Mouse (Mus musculus) stomach, postnatal 0 days (tissue): ENCODE measurements at regions not wholly inside any gene's neighbourhood (a gene's known extent, or its start where the extent isn't known, plus 50 kb on each side); places are given as distances from the start of the nearest gene placed in this dataset.
A peak's percentile ranks its signal among the peaks of the same experiment; 100 is the strongest.

Source experiments
- ATAC-seq: fragments of 200-750 bp; cut with Nextera tagmentation; 2 replicates; pipeline ENCODE4 v1.8.0; 2017; ENCODE audit not compliant: low FRiP score, low TSS enrichment
- DNase-seq: peaks from one replicate; pipeline ENCODE4 v3.0.0-alpha.2; 2016; ENCODE audit warnings: low spot score
- H3K27ac ChIP-seq: fragments of 300-500 bp; sonication (generic); replicated peaks from 2 replicates; pipeline ENCODE4 v1.5.1; 2014; ENCODE audit warnings: mild to moderate bottlenecking, control low read depth
- H3K27me3 ChIP-seq: fragments of 300-500 bp; sonication (generic); 2 replicates; pipeline ENCODE4 v1.6.1; 2014; ENCODE audit warnings: low read length; ENCODE audit not compliant: control insufficient read depth, insufficient read depth
- H3K36me3 ChIP-seq: fragments of 300-500 bp; sonication (generic); 2 replicates; pipeline ENCODE4 v1.6.1; 2014; ENCODE audit warnings: low read length, mixed read lengths; ENCODE audit not compliant: control insufficient read depth, insufficient read depth
- H3K4me1 ChIP-seq: fragments of 300-500 bp; sonication (generic); replicated peaks from 2 replicates; pipeline ENCODE4 v1.6.1; 2014; ENCODE audit warnings: antibody characterized with exemption; ENCODE audit not compliant: control insufficient read depth, insufficient read depth
- H3K4me2 ChIP-seq: fragments of 300-500 bp; sonication (generic); replicated peaks from 2 replicates; pipeline ENCODE4 v1.6.1; 2014; ENCODE audit warnings: low read depth, mild to moderate bottlenecking, control low read depth, moderate library complexity
- H3K4me3 ChIP-seq: fragments of 300-500 bp; sonication (generic); 2 replicates; pipeline ENCODE4 v1.5.1; 2014; ENCODE audit warnings: low read depth, low read length, control low read depth
- H3K9ac ChIP-seq: fragments of 300-500 bp; sonication (generic); 2 replicates; pipeline ENCODE4 v1.6.1; 2014; ENCODE audit warnings: mild to moderate bottlenecking, low read length, control low read depth, mixed read lengths
- H3K9me3 ChIP-seq: fragments of 300-500 bp; sonication (generic); 2 replicates; pipeline ENCODE4 v1.6.1; 2016; ENCODE audit warnings: low read length; ENCODE audit not compliant: control insufficient read depth
- CTCF ChIP-seq: IDR thresholded peaks from 2 replicates; pipeline ENCODE4 v1.5.1; 2016; ENCODE audit warnings: antibody characterized with exemption, low read depth, mild to moderate bottlenecking, moderate library complexity
- EP300 ChIP-seq: optimal IDR thresholded peaks from 2 replicates; pipeline ENCODE3; 2016; ENCODE audit warnings: antibody characterized with exemption
- WGBS: fragments of 180-500 bp; shearing (Covaris S2); extraction: QIAGEN DNeasy Blood & Tissue Kit; methylation state at CpG from one replicate; pipeline ENCODE4 v1.1.7; 2014; 5-methylcytosine and 5-hydroxymethylcytosine counted together

- no peaks in the 10 kb centered on the region for H3K4me1 ChIP-seq
- ATAC-seq = no peak
- no peaks in the 10 kb centered on the region for H3K9me3 ChIP-seq
- H3K4me2 ChIP-seq = no peak overlapping the region
- no peaks in the 10 kb centered on the region for H3K36me3 ChIP-seq
- H3K9ac ChIP-seq = no peak overlapping the region
- H3K27me3 ChIP-seq = no peaks in the 10 kb centered on the region
- no peak overlapping the region for H3K27ac ChIP-seq
- no peak for DNase-seq
- no peak for TF ChIP-seq CTCF
- TF ChIP-seq EP300 = no peak
- H3K4me3 ChIP-seq = no peak overlapping the region
- 67% methylated on average over 3 of the region's 3 CpGs for WGBS
Measured at GRCm38 (mm10) chr10:17366042-17366740, 356.8 kb upstream of the Cited2 start.

GRCm38 (mm10) chr10:17367026-17367425, 356.0 kb upstream of the Cited2 start:
- no peak overlapping the region for H3K9ac ChIP-seq
- no peak overlapping the region for H3K4me3 ChIP-seq
- no peaks in the 10 kb centered on the region for H3K9me3 ChIP-seq
- H3K4me1 ChIP-seq = no peaks in the 10 kb centered on the region
- 18% methylated on average over 5 of the region's 5 CpGs for WGBS
- H3K27ac ChIP-seq = no peak overlapping the region
- no peaks in the 10 kb centered on the region for H3K36me3 ChIP-seq
- H3K27me3 ChIP-seq = no peaks in the 10 kb centered on the region
- ATAC-seq (peak; percentile 47; the same call in 1 of the 2 replicates), DNase-seq (no peak)
- TF ChIP-seq EP300 = no peak
- no peak for TF ChIP-seq CTCF
- H3K4me2 ChIP-seq = no peak overlapping the region

GRCm38 (mm10) chr10:17367430-17367829, 355.6 kb upstream of the Cited2 start:
- Histone ChIP-seq H3K36me3 (no peaks in the 10 kb centered on the region), H3K4me1 (no peaks in the 10 kb centered on the region), H3K4me2 (no peak overlapping the region), H3K9ac (no peak overlapping the region), H3K9me3 (no peaks in the 10 kb centered on the region), H3K27me3 (no peaks in the 10 kb centered on the region), H3K27ac (no peak overlapping the region), H3K4me3 (no peak overlapping the region)
- TF ChIP-seq EP300 = no peak
- DNase-seq = no peak
- ATAC-seq = no peak

GRCm38 (mm10) chr10:17368636-17369035, 354.4 kb upstream of the Cited2 start:
- 66% methylated on average over 1 of the region's 1 CpGs for WGBS
- no peaks in the 10 kb centered on the region for H3K27me3 ChIP-seq
- H3K9me3 ChIP-seq = no peaks in the 10 kb centered on the region
- no peak for ATAC-seq
- DNase-seq = no peak
- no peak for TF ChIP-seq CTCF
- TF ChIP-seq EP300 = no peak
- H3K36me3 ChIP-seq = no peaks in the 10 kb centered on the region
- no peak overlapping the region for H3K9ac ChIP-seq
- no peaks in the 10 kb centered on the region for H3K4me1 ChIP-seq
- H3K4me3 ChIP-seq = no peak overlapping the region
- no peak overlapping the region for H3K27ac ChIP-seq
- H3K4me2 ChIP-seq = no peak overlapping the region

GRCm38 (mm10) chr10:17372905-17373304, 350.1 kb upstream of the Cited2 start:
- H3K27ac ChIP-seq = no peak overlapping the region
- no peaks in the 10 kb centered on the region for H3K36me3 ChIP-seq
- no peak for TF ChIP-seq EP300
- no peak for TF ChIP-seq CTCF
- H3K4me2 ChIP-seq = no peak overlapping the region
- H3K4me1 ChIP-seq = no peaks in the 10 kb centered on the region
- 53% methylated on average over 2 of the region's 2 CpGs for WGBS
- no peak overlapping the region for H3K9ac ChIP-seq
- DNase-seq = no peak
- H3K4me3 ChIP-seq = no peak overlapping the region
- H3K9me3 ChIP-seq = no peaks in the 10 kb centered on the region
- no peaks in the 10 kb centered on the region for H3K27me3 ChIP-seq
- ATAC-seq = no peak

GRCm38 (mm10) chr10:17374047-17374446, 349.0 kb upstream of the Cited2 start:
- H3K36me3 ChIP-seq = no peaks in the 10 kb centered on the region
- no peak overlapping the region for H3K27ac ChIP-seq
- H3K27me3 ChIP-seq = no peaks in the 10 kb centered on the region
- no peaks in the 10 kb centered on the region for H3K9me3 ChIP-seq
- no peak overlapping the region for H3K9ac ChIP-seq
- H3K4me3 ChIP-seq = no peak overlapping the region
- no peak overlapping the region for H3K4me2 ChIP-seq
- TF ChIP-seq CTCF = no peak
- TF ChIP-seq EP300 = no peak
- DNase-seq (no peak), ATAC-seq (no peak)
- H3K4me1 ChIP-seq = no peaks in the 10 kb centered on the region
- 47% methylated on average over 2 of the region's 2 CpGs for WGBS
